Mouse (Mus musculus) intestine, postnatal 0 days (tissue): ENCODE results near the gene Reep1. TPM values are rescaled to one million over a fixed set of nuclear protein-coding genes. Genes with fewer than 3 reads are reported as not detected.
A peak's percentile ranks its signal among the peaks of the same experiment; 100 is the strongest.

Source experiments
- ATAC-seq: fragments of 200-750 bp; cut with Nextera tagmentation; 2 replicates; pipeline ENCODE4 v1.8.0; 2017; ENCODE audit warnings: mild to moderate bottlenecking, moderate TSS enrichment, moderate library complexity
- H3K27ac ChIP-seq: fragments of 300-500 bp; sonication (generic); 2 replicates; pipeline ENCODE4 v1.5.1; 2014; ENCODE audit warnings: mild to moderate bottlenecking, low read depth, low read length, moderate library complexity
- H3K27me3 ChIP-seq: fragments of 300-500 bp; sonication (generic); replicated peaks from 2 replicates; pipeline ENCODE4 v1.6.1; 2014; ENCODE audit warnings: low read length, mixed read lengths; ENCODE audit not compliant: control insufficient read depth, insufficient read depth
- H3K36me3 ChIP-seq: fragments of 300-500 bp; sonication (generic); 2 replicates; pipeline ENCODE4 v1.6.1; 2014; ENCODE audit warnings: mild to moderate bottlenecking, moderate library complexity; ENCODE audit not compliant: control insufficient read depth, insufficient read depth
- H3K4me1 ChIP-seq: fragments of 300-500 bp; sonication (generic); replicated peaks from 2 replicates; pipeline ENCODE4 v1.6.1; 2014; ENCODE audit warnings: antibody characterized with exemption, low read length, mixed read lengths; ENCODE audit not compliant: control insufficient read depth, insufficient read depth
- H3K4me2 ChIP-seq: fragments of 300-500 bp; sonication (generic); replicated peaks from 2 replicates; pipeline ENCODE4 v1.6.1; 2014; ENCODE audit warnings: low read depth, mild to moderate bottlenecking, moderate library complexity
- H3K4me3 ChIP-seq: fragments of 300-500 bp; sonication (generic); 2 replicates; pipeline ENCODE4 v1.5.1; 2014; ENCODE audit warnings: low read depth, low read length
- H3K9ac ChIP-seq: fragments of 300-500 bp; sonication (generic); 2 replicates; pipeline ENCODE4 v1.6.1; 2014; ENCODE audit warnings: mild to moderate bottlenecking, low read depth, low read length
- H3K9me3 ChIP-seq: fragments of 300-500 bp; sonication (generic); 2 replicates; pipeline ENCODE4 v1.6.1; 2016; ENCODE audit warnings: mixed run types; ENCODE audit not compliant: control insufficient read depth
- CTCF ChIP-seq: sonication (generic); IDR thresholded peaks from 2 replicates; pipeline ENCODE4 v1.5.1; 2016; ENCODE audit warnings: low read depth, mild to moderate bottlenecking, control low read depth, antibody characterized with exemption, moderate library complexity
- WGBS: fragments of 180-500 bp; shearing (Covaris S2); extraction: QIAGEN DNeasy Blood & Tissue Kit; methylation state at CpG from one replicate; pipeline ENCODE4 v1.1.7; 2014; 5-methylcytosine and 5-hydroxymethylcytosine counted together
- polyA plus RNA-seq: library from polyadenylated mRNA; unstranded; fragments of >200 nt; fragmentation: Nextera tagmentation; extraction: Ambion mirVana; gene quantifications from 2 replicates; pipeline ENCODE4 v1.2.1, GENCODE M21; 2015

Gene Reep1
- polyA plus RNA-seq: 6.5 and 6.7 TPM in 2 replicates

- Histone ChIP-seq H3K4me1 (no peaks in the 10 kb centered on the region), H3K27ac (no peak within 1 kb of the TSS), H3K4me3 (peak within 1 kb of the TSS; percentile 56), H3K9me3 (no peaks in the 10 kb centered on the region), H3K9ac (peak within 1 kb of the TSS; percentile 47), H3K36me3 (no peaks in the 10 kb centered on the region), H3K4me2 (peak within 1 kb of the TSS; percentile 97), H3K27me3 (no peaks in the 10 kb centered on the region)
- TF ChIP-seq CTCF: peak; percentile 32; the same call in 1 of the 2 replicates
- under 1% methylated on average over 81 of the region's 91 CpGs for WGBS
- ATAC-seq: peak; percentile 58
Observed at GRCm38 (mm10) chr6:71707511-71708501, at the start of gene Reep1. TSS of gene Reep1 (plus strand) at chr6:71707561.

- Histone ChIP-seq H3K27ac (no peak overlapping the region), H3K4me1 (0 out of 2 replicates have a peak, but pooled peaks cover 9% of the 10 kb centered on the region), H3K9ac (no peak overlapping the region), H3K27me3 (no peaks in the 10 kb centered on the region), H3K36me3 (no peaks in the 10 kb centered on the region), H3K4me3 (no peak overlapping the region), H3K9me3 (no peaks in the 10 kb centered on the region), H3K4me2 (no peak overlapping the region)
- ATAC-seq: peak; percentile 63
- TF ChIP-seq CTCF: no peak
- 30% methylated on average over 2 of the region's 2 CpGs for WGBS
Observed at GRCm38 (mm10) chr6:71658290-71658689, 49.1 kb upstream of the Reep1 start.

GRCm38 (mm10) chr6:71664511-71664910 is 42.9 kb upstream of the Reep1 start:
- Histone ChIP-seq H3K4me2 (no peak overlapping the region), H3K36me3 (no peaks in the 10 kb centered on the region), H3K9ac (no peak overlapping the region), H3K4me3 (no peak overlapping the region), H3K9me3 (no peaks in the 10 kb centered on the region), H3K27ac (no peak overlapping the region), H3K4me1 (no peaks in the 10 kb centered on the region), H3K27me3 (no peaks in the 10 kb centered on the region)
- no peak for TF ChIP-seq CTCF
- 61% methylated on average over 1 of the region's 1 CpGs for WGBS
- ATAC-seq: no peak

- H3K27ac ChIP-seq: no peak overlapping the region
- no peaks in the 10 kb centered on the region for H3K36me3 ChIP-seq
- no peaks in the 10 kb centered on the region for H3K9me3 ChIP-seq
- no peaks in the 10 kb centered on the region for H3K4me1 ChIP-seq
- H3K4me2 ChIP-seq: no peak overlapping the region
- H3K27me3 ChIP-seq: no peaks in the 10 kb centered on the region
- peak; percentile 85 for TF ChIP-seq CTCF
- WGBS: 49% methylated on average over 2 of the region's 2 CpGs
- H3K4me3 ChIP-seq: no peak overlapping the region
- ATAC-seq: no peak
- H3K9ac ChIP-seq: no peak overlapping the region
Observed at GRCm38 (mm10) chr6:71673166-71673565, 34.2 kb upstream of the Reep1 start.

GRCm38 (mm10) chr6:71678891-71679290 is 28.5 kb upstream of the Reep1 start:
- no peaks in the 10 kb centered on the region for H3K9me3 ChIP-seq
- no peak overlapping the region for H3K27ac ChIP-seq
- WGBS: 67% methylated on average over 7 of the region's 7 CpGs
- H3K9ac ChIP-seq: no peak overlapping the region
- H3K4me2 ChIP-seq: no peak overlapping the region
- no peaks in the 10 kb centered on the region for H3K4me1 ChIP-seq
- no peaks in the 10 kb centered on the region for H3K27me3 ChIP-seq
- peak; percentile 71 for TF ChIP-seq CTCF
- no peak overlapping the region for H3K4me3 ChIP-seq
- no peak for ATAC-seq
- no peaks in the 10 kb centered on the region for H3K36me3 ChIP-seq

- H3K4me2 ChIP-seq: peak overlapping the region; percentile 21; the same call in 1 of the 2 replicates
- WGBS: 43% methylated on average over 2 of the region's 2 CpGs
- H3K27me3 ChIP-seq: no peaks in the 10 kb centered on the region
- no peaks in the 10 kb centered on the region for H3K36me3 ChIP-seq
- no peak for TF ChIP-seq CTCF
- no peak overlapping the region for H3K9ac ChIP-seq
- peak; percentile 84 for ATAC-seq
- no peak overlapping the region; the same call in 1 of the 2 replicates for H3K27ac ChIP-seq
- H3K9me3 ChIP-seq: no peaks in the 10 kb centered on the region
- 0 out of 2 replicates have a peak, but pooled peaks cover 7% of the 10 kb centered on the region for H3K4me1 ChIP-seq
- H3K4me3 ChIP-seq: no peak overlapping the region
Observed at GRCm38 (mm10) chr6:71695150-71695549, 12.2 kb upstream of the Reep1 start.
